Mouse (Mus musculus) MEL (cell line): ENCODE measurements around the gene Trem2.

Source experiments
- CHD2 ChIP-seq: IDR thresholded peaks from 2 replicates; pipeline ENCODE4 v1.6.1; 2011; ENCODE audit warnings: low read length, improper control_type of control experiment
- CTCF ChIP-seq, 3 experiments: IDR thresholded peaks in 2 of 3; conservative IDR thresholded peaks in 1 of 3; 2 replicates each; pipeline ENCODE4 v1.5.1; 2011 to 2012; ENCODE audit warnings: low read length in 3 of 3, low read depth in 2 of 3, mild to moderate bottlenecking in 2 of 3, improper control_type of control experiment in 1 of 3, inconsistent platforms in 1 of 3, mixed read lengths in 1 of 3, moderate library complexity in 1 of 3; ENCODE audit not compliant: control insufficient read depth in 1 of 3, insufficient read depth in 1 of 3, poor library complexity in 1 of 3, severe bottlenecking in 1 of 3
- E2F4 ChIP-seq: IDR thresholded peaks from 2 replicates; pipeline ENCODE4 v1.6.1; 2011; ENCODE audit warnings: low read depth, low read length, improper control_type of control experiment, borderline replicate concordance
- ELF1 ChIP-seq: IDR thresholded peaks from 2 replicates; pipeline ENCODE4 v1.6.1; 2014; ENCODE audit warnings: low read depth, mild to moderate bottlenecking, inconsistent platforms, low read length, improper control_type of control experiment, moderate library complexity
- EP300 ChIP-seq, 2 experiments: IDR thresholded peaks; 2 replicates each; pipeline ENCODE4 v1.6.1; 2011; ENCODE audit warnings: improper control_type of control experiment in 2 of 2, low read length in 2 of 2, low read depth in 1 of 2, mild to moderate bottlenecking in 1 of 2
- JUND ChIP-seq: IDR thresholded peaks from 2 replicates; pipeline ENCODE4 v1.6.1; 2011; ENCODE audit warnings: low read depth, mild to moderate bottlenecking, improper control_type of control experiment, low read length
- POLR2A ChIP-seq, 2 experiments: IDR thresholded peaks; 2 replicates each; pipeline ENCODE4 v1.6.1; 2011 to 2012; ENCODE audit warnings: low read length in 2 of 2, mild to moderate bottlenecking in 2 of 2, control low read depth in 1 of 2, improper control_type of control experiment in 1 of 2, low read depth in 1 of 2, moderate library complexity in 1 of 2; ENCODE audit not compliant: control insufficient read depth in 1 of 2, insufficient read depth in 1 of 2, poor library complexity in 1 of 2

- TF ChIP-seq E2F4 (no peak), CTCF (IDR thresholded peaks at IDR 0.05 in 2 of 3, conservative IDR thresholded peaks at IDR 0.05 in 1 of 3; ENCODE audit: control insufficient read depth in 1 of 3, insufficient read depth in 1 of 3, low read depth in 2 of 3, low read length in 3 of 3, poor library complexity in 1 of 3, severe bottlenecking in 1 of 3) (no peak), EP300 (IDR thresholded peaks at IDR 0.05; ENCODE audit: low read depth in 1 of 2, low read length in 2 of 2) (no peak), CHD2 (no peak), POLR2A (IDR thresholded peaks at IDR 0.05; ENCODE audit: control insufficient read depth in 1 of 2, insufficient read depth in 1 of 2, low read depth in 1 of 2, low read length in 2 of 2, poor library complexity in 1 of 2) (no peak), ELF1 (no peak), JUND (no peak)
Observed at GRCm38 (mm10) chr17:48362966-48363365, 16.8 kb downstream of the Trem2 start.
